Mouse (Mus musculus) thymus, adult 2 months (tissue): Measurements from ENCODE around the gene Gimap3.

Experiments
- CTCF ChIP-seq: fragments of 200-500 bp; IDR thresholded peaks from 2 replicates; pipeline ENCODE4 v1.5.1; 2012; ENCODE audit warnings: mild to moderate bottlenecking, control low read depth, low read length, moderate library complexity, borderline replicate concordance; ENCODE audit not compliant: control insufficient read depth, poor library complexity, insufficient read depth; ENCODE audit errors: extremely low read depth
- POLR2A ChIP-seq: fragments of 200-500 bp; IDR thresholded peaks from 2 replicates; pipeline ENCODE4 v1.6.1; 2012; ENCODE audit warnings: mild to moderate bottlenecking, low read length, control low read depth, moderate library complexity; ENCODE audit not compliant: control insufficient read depth, poor library complexity, insufficient read depth; ENCODE audit errors: extremely low read depth

DNA sequence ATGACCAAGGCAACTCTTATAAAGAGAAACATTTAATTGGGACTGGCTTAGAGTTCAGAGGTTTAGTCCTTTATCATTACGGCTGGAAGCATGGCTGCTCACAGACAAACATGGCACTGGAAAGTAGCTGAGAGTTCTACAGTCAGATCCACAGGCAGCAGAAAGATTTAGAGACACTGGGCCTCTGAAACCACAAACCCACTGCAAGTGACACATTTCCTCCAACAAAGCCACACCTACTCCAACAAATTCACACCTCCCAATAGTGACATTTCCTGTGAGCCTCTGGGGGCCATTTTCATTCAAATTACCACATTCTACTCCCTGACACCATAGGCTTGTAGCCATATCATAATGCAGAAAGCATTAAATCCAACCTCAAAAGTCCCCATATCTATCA is 31.2 kb upstream of the Gimap3 start:
- TF ChIP-seq POLR2A (no peak), CTCF (no peak)
